Mouse (Mus musculus) lung, embryonic 14.5 days (tissue): Measurements from ENCODE around the gene Apbb1. TPM values are rescaled to one million over a fixed set of nuclear protein-coding genes. Genes with fewer than 3 reads are reported as not detected.

Source experiments
- ATAC-seq: fragments of 200-750 bp; cut with Nextera tagmentation; 2 replicates; pipeline ENCODE4 v1.8.0; 2017; ENCODE audit warnings: mild to moderate bottlenecking, moderate TSS enrichment, moderate library complexity; ENCODE audit not compliant: insufficient read depth
- DNase-seq: peaks from one replicate; pipeline ENCODE4 v3.0.0-alpha.2; 2015
- H3K27ac ChIP-seq: fragments of 300-500 bp; sonication (generic); 2 replicates; pipeline ENCODE4 v1.5.1; 2014; ENCODE audit warnings: low read depth, mild to moderate bottlenecking, moderate library complexity
- H3K27me3 ChIP-seq: fragments of 300-500 bp; sonication (generic); 2 replicates; pipeline ENCODE4 v1.6.1; 2014; ENCODE audit warnings: low read length, control low read depth; ENCODE audit not compliant: insufficient read depth
- H3K36me3 ChIP-seq: fragments of 300-500 bp; sonication (generic); 2 replicates; pipeline ENCODE4 v1.6.1; 2014; ENCODE audit warnings: control low read depth; ENCODE audit not compliant: insufficient read depth
- H3K4me1 ChIP-seq: fragments of 300-500 bp; sonication (generic); 2 replicates; pipeline ENCODE4 v1.6.1; 2014; ENCODE audit warnings: antibody characterized with exemption, control low read depth; ENCODE audit not compliant: insufficient read depth
- H3K4me2 ChIP-seq: fragments of 300-500 bp; sonication (generic); 2 replicates; pipeline ENCODE4 v1.6.1; 2014; ENCODE audit warnings: mild to moderate bottlenecking
- H3K4me3 ChIP-seq: fragments of 300-500 bp; sonication (generic); 2 replicates; pipeline ENCODE4 v1.5.1; 2014; ENCODE audit warnings: low read depth, low read length
- H3K9ac ChIP-seq: fragments of 300-500 bp; sonication (generic); 2 replicates; pipeline ENCODE4 v1.6.1; 2014
- H3K9me3 ChIP-seq: fragments of 300-500 bp; sonication (generic); 2 replicates; pipeline ENCODE4 v1.6.1; 2016; ENCODE audit warnings: low read depth, low read length, control low read depth
- CTCF ChIP-seq: IDR thresholded peaks from 2 replicates; pipeline ENCODE4 v1.5.1; 2016; ENCODE audit warnings: antibody characterized with exemption, low read depth
- WGBS: fragments of 180-500 bp; shearing (Covaris S2); extraction: QIAGEN DNeasy Blood & Tissue Kit; methylation state at CpG from one replicate; pipeline ENCODE4 v1.1.7; 2014; 5-methylcytosine and 5-hydroxymethylcytosine counted together
- polyA plus RNA-seq: library from polyadenylated mRNA; unstranded; fragments of >200 nt; fragmentation: Nextera tagmentation; extraction: Ambion mirVana; gene quantifications from 2 replicates; pipeline ENCODE4 v1.2.1, GENCODE M21; 2014

Apbb1 gene
- 36.6 and 37.6 TPM in 2 replicates for polyA plus RNA-seq

DNA sequence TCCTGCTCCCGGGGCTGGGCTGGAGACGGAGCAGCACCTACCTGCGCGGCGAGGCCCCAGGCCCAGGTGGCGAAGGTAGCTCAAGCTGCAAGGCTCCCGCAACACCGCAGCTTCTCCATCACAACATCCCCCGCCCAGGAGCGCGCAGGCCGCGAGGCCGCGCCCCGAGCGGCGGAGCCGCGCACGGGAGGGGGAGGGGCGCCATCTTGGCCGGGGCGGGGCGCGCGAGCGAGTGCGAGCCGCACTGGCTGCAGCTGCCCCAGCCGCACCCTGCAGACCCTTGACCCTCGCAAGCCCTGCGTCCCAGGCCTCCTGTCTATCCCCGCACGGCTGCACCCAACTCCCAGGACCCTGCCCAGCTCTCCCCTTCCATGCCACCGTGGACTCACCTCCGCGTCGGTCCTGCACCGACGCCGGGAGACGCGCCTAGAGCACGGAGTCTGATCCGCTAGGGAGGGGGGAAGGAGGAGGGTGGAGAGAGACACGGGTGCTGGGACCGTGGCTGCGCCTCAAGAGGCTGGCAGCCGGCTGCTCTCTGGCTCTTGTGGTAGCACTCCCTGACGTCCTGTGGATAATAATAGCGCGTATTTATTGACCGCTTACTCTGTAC is at the start of gene Apbb1:
Gene Apbb1 (minus strand): TSS at position 560 of the 610 bp plus-strand sequence.
- Histone ChIP-seq H3K4me3 (peak within 1 kb of the TSS; percentile 77), H3K9ac (peak within 1 kb of the TSS; percentile 64), H3K27me3 (no peaks in the 10 kb centered on the region), H3K27ac (peak within 1 kb of the TSS; percentile 56; the same call in 1 of the 2 replicates), H3K4me2 (peak within 1 kb of the TSS; percentile 67), H3K4me1 (no peaks in the 10 kb centered on the region; the same call in 1 of the 2 replicates), H3K9me3 (no peaks in the 10 kb centered on the region), H3K36me3 (no peaks in the 10 kb centered on the region)
- DNase-seq (peak; percentile 79), ATAC-seq (peak; percentile 91)
- TF ChIP-seq CTCF = no peak
- under 1% methylated on average over 50 of the region's 54 CpGs for WGBS

DNA sequence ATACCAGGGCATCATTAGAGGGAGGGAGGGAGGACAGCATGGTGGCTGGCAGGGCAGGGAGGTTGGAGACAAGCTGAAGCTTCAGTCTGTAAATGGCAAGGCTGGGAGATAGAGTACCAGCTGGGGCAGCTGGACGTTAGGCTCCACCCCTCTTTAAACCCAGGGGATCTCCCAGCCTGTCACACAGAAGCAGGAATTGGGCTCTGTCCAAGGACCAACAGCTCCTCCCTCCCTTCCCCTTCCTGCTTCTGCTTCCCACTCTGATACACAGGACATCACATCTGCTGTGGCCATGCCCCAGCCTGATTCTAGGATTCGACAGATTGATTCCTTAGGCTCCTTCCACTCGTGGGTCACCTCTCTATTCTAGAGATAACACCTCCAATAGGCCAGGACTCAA is 47.2 kb upstream of the Apbb1 start:
- Histone ChIP-seq H3K4me1 (peaks cover 28% of the 10 kb centered on the region), H3K4me2 (peak overlapping the region; percentile 20; the same call in 1 of the 2 replicates), H3K9me3 (no peaks in the 10 kb centered on the region), H3K27me3 (no peaks in the 10 kb centered on the region), H3K4me3 (no peak overlapping the region), H3K36me3 (peaks cover 11% of the 10 kb centered on the region), H3K9ac (no peak overlapping the region), H3K27ac (peak overlapping the region; percentile 65; the same call in 1 of the 2 replicates)
- TF ChIP-seq CTCF = no peak
- WGBS = 11% methylated on average over 3 of the region's 3 CpGs
- ATAC-seq (peak; percentile 64), DNase-seq (peak; percentile 88)

DNA sequence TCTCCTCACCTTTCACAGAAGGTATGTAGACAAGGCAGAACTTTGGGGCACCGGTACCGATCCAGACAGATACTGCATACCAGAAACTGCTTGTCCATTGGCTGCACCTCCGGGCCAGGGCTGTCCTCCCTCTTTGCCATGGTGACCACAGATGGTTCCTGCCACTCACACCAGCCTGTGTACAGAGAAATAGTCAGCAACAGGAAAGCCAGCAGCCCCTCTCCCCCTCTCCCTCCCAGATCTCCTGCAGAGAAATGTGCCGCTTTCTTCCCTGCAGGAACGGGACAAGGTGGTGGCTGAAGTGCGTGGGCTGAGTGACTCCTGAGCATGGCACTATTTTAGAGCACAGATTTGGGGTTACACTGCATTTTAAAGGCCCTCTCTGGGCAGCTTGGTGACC is 43.9 kb upstream of the Apbb1 start:
- peak; percentile 47; the same call in 1 of the 2 replicates for ATAC-seq

DNA sequence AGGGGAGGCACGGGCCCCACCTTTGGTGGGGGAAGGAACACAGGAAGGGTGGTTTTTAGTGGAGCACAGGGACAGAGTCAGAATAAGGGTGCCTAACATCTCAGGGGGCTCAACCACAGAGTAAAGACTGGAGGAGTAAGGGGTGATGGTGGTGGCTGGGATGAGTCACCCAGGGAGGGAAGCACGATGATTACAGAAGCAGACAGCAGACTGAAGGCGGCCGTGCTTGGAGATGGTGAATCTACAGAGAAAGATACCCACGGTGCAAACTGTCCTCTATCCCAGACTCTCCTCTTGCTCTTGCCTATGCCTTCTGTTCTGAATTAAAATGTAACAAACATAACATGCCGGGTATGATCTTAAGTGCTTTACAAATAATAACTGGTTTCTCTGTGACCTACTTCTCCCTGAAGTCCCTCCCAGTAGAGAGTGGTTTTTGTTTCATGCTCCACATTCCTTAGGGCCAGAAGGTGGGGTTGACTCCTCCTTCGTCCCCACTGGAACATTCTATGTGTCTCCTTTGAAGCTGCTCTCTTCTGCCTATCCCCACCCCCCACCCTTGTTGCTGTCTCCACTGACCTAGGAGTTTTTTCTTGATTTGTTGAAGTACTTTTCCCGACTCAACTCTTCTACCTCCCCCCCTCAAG is 40.3 kb upstream of the Apbb1 start:
- Histone ChIP-seq H3K4me3 (no peak overlapping the region), H3K4me1 (peaks cover 12% of the 10 kb centered on the region), H3K27ac (peak overlapping the region; percentile 78), H3K9ac (no peak overlapping the region), H3K36me3 (peaks cover 67% of the 10 kb centered on the region), H3K27me3 (no peaks in the 10 kb centered on the region), H3K9me3 (no peaks in the 10 kb centered on the region), H3K4me2 (peak overlapping the region; percentile 23; the same call in 1 of the 2 replicates)
- ATAC-seq = peak; percentile 59
- 46% methylated on average over 8 of the region's 8 CpGs for WGBS
- DNase-seq = peak; percentile 47
- no peak for TF ChIP-seq CTCF

More for the DNA sequence above, 43.9 kb upstream of the Apbb1 start:
- DNase-seq = peak; percentile 63
- Histone ChIP-seq H3K36me3 (peaks cover 33% of the 10 kb centered on the region), H3K4me1 (peaks cover 26% of the 10 kb centered on the region), H3K27me3 (no peaks in the 10 kb centered on the region), H3K9me3 (no peaks in the 10 kb centered on the region), H3K4me3 (no peak overlapping the region), H3K4me2 (no peak overlapping the region), H3K27ac (peak overlapping the region; percentile 26; the same call in 1 of the 2 replicates), H3K9ac (no peak overlapping the region)
- 28% methylated on average over 6 of the region's 6 CpGs for WGBS
- no peak for TF ChIP-seq CTCF

DNA sequence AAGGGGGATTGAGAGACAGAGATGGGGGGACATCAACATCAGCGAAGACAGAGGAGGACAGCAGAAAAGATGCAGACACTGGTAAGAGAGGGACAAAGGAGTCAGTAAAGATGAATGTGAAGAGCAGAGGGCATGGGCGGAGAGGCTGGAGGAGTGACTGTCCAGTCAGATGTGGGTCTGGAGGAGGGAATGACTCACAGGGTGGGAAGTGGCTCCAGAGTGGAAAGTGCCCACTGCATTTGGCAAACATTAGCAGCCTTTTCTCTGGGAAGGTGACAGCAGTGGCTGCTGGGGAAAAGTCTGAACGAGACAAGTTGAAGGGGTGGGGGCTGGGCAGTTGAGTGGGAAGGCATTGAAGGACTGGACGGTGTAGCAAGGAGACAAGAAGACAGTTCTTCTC is 39.6 kb upstream of the Apbb1 start:
- no peaks in the 10 kb centered on the region for H3K27me3 ChIP-seq
- ATAC-seq = peak; percentile 16; the same call in 1 of the 2 replicates
- H3K36me3 ChIP-seq = peaks cover 71% of the 10 kb centered on the region
- WGBS = 54% methylated on average over 4 of the region's 4 CpGs
- peaks cover 12% of the 10 kb centered on the region for H3K4me1 ChIP-seq
- peak overlapping the region; percentile 75 for H3K27ac ChIP-seq
- H3K9ac ChIP-seq = no peak overlapping the region
- H3K4me2 ChIP-seq = no peak overlapping the region
- no peak for TF ChIP-seq CTCF
- peak; percentile 25 for DNase-seq
- H3K4me3 ChIP-seq = no peak overlapping the region
- H3K9me3 ChIP-seq = no peaks in the 10 kb centered on the region

DNA sequence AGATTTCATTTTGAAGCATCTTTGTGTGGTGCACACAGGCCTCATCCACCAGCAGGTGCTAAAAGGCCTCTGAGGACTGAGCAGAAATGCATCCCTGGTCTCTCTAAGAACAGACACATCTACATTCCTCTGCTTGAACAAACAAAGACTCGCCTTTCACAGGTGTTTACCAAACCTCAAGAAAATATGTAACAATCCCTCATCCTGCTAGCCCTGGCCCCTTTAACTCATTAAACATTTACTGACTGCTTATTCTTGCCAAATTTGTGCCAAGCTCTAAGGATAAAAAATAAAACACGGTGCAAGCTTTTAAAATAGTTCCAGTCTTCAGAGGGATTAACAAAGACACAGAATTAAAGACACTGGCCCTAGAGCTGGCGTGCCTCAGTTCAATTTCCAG is 38.2 kb upstream of the Apbb1 start:
- no peaks in the 10 kb centered on the region for H3K27me3 ChIP-seq
- peak overlapping the region; percentile 72 for H3K27ac ChIP-seq
- no peak overlapping the region for H3K4me2 ChIP-seq
- peaks cover 12% of the 10 kb centered on the region for H3K4me1 ChIP-seq
- no peak overlapping the region for H3K4me3 ChIP-seq
- 58% methylated on average over 3 of the region's 3 CpGs for WGBS
- H3K9ac ChIP-seq = no peak overlapping the region
- H3K9me3 ChIP-seq = no peaks in the 10 kb centered on the region
- peak; percentile 33; the same call in 1 of the 2 replicates for ATAC-seq
- peaks cover 84% of the 10 kb centered on the region for H3K36me3 ChIP-seq
- 0 out of 2 replicates have a peak, but pooled peaks have one; percentile 12 for TF ChIP-seq CTCF
- no peak for DNase-seq

DNA sequence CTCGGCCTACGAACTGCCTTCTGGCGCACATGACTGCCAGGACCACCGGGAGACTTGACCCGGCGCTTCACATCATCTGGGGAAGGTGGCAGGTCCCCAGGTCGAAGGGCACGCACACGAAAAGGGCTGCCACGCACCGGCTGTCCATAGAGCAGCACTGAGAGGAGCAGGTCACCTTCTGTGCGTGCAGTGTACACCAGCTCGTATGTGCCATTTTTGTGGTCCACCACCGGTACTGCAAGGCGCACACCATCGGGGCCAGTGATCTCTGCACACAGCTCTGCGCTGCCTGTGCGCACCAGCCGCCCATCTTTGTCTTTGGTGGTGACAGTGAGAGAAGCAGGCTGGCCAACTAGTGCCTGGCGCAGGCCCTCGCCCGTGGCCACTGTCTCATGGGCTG is 36.4 kb upstream of the Apbb1 start:
- Histone ChIP-seq H3K27ac (no peak overlapping the region), H3K9me3 (no peaks in the 10 kb centered on the region), H3K4me2 (no peak overlapping the region), H3K4me1 (peaks cover 10% of the 10 kb centered on the region), H3K4me3 (no peak overlapping the region), H3K36me3 (peaks cover 82% of the 10 kb centered on the region), H3K9ac (no peak overlapping the region), H3K27me3 (no peaks in the 10 kb centered on the region)
- WGBS = 94% methylated on average over 22 of the region's 22 CpGs
- ATAC-seq (no peak), DNase-seq (no peak)
- no peak for TF ChIP-seq CTCF
